Mouse (Mus musculus): ENCODE measurements around the gene Scn8a. TPM values are rescaled to one million over a fixed set of nuclear protein-coding genes. Genes with fewer than 3 reads are reported as not detected.

The Scn8a gene
- polyA plus RNA-seq, 1 experiment: not detected

DNA sequence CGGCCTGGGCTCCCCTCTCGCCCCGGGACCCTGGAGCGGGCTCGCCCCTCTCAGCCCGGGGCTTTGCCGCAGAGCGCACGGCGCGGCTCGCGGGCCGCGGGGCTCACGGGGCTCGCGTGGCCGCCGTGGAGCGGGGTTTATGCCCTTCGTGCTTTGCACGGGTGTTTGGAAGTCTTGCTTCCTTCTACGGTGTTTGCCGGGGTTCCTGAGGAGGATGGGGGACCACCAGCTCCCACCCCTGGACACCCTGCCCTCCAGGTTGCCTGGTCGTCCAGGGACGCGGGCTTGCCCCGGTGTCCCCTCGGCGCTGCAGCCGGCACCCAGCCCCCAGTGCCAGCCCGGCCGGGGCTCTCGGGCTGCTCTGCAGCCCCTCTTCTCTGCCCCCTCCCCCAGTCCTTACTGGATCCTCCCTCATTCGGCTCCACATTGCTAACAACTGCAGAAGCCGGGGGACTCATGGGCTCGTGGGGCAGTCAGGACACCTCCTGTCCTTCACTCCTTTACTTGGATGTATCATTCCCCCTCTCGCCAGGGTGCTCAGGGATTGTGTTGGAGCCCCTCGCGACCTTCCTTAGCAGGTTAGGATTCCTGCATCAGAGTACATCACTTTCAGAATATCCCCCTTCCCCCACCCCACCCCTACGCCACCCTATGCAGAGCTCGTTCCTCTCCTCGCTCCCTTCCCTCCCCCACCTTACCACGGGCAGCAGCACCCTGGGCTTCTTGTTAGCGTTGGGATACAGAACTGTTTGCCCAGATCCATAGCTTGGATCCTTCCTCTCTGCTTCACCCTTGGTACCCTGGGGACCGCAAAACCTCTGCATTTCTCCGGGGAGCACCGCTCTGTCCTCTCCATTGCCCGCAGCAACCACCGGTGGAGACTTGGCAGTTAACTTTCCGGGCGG lies 1.7 kb downstream of the Scn8a start:
- Histone ChIP-seq H3K4me3 (replicated peaks) (no peak overlapping the region), H3K4me1 (peaks cover 9% of the 10 kb centered on the region), H3K9me3 (peaks cover 14% of the 10 kb centered on the region), H3K36me3 (replicated peaks; ENCODE audit: low read length) (no peaks in the 10 kb centered on the region), H3K27me3 (replicated peaks) (peaks cover 82% of the 10 kb centered on the region)
- TF ChIP-seq GATA1 (IDR thresholded peaks at IDR 0.05; ENCODE audit: borderline replicate concordance, low read length) (no peak), FLI1 (IDR thresholded peaks at IDR 0.05; ENCODE audit: low read length) (no peak)

GRCm38 (mm10) chr15:100873155-100873554 lies 3.5 kb downstream of the Scn8a start:
- TF ChIP-seq GATA1 (IDR thresholded peaks at IDR 0.05; ENCODE audit: borderline replicate concordance, low read length): no peak
- no peak for TF ChIP-seq FLI1 (IDR thresholded peaks at IDR 0.05; ENCODE audit: low read length)
- Histone ChIP-seq H3K4me3 (replicated peaks) (no peak overlapping the region), H3K27me3 (replicated peaks) (peaks cover 91% of the 10 kb centered on the region), H3K36me3 (replicated peaks; ENCODE audit: low read length) (no peaks in the 10 kb centered on the region), H3K4me1 (peaks cover 9% of the 10 kb centered on the region), H3K9me3 (peaks cover 8% of the 10 kb centered on the region; the same call in 1 of the 2 replicates)

GRCm38 (mm10) chr15:100879073-100879472 lies 9.4 kb downstream of the Scn8a start:
- no peaks in the 10 kb centered on the region for H3K36me3 ChIP-seq (replicated peaks; ENCODE audit: low read length)
- no peaks in the 10 kb centered on the region for H3K4me1 ChIP-seq
- no peak for TF ChIP-seq GATA1 (IDR thresholded peaks at IDR 0.05; ENCODE audit: borderline replicate concordance, low read length)
- TF ChIP-seq FLI1 (IDR thresholded peaks at IDR 0.05; ENCODE audit: low read length): no peak
- no peak overlapping the region for H3K4me3 ChIP-seq (replicated peaks)
- no peaks in the 10 kb centered on the region for H3K9me3 ChIP-seq
- H3K27me3 ChIP-seq (replicated peaks): peaks cover 69% of the 10 kb centered on the region

DNA sequence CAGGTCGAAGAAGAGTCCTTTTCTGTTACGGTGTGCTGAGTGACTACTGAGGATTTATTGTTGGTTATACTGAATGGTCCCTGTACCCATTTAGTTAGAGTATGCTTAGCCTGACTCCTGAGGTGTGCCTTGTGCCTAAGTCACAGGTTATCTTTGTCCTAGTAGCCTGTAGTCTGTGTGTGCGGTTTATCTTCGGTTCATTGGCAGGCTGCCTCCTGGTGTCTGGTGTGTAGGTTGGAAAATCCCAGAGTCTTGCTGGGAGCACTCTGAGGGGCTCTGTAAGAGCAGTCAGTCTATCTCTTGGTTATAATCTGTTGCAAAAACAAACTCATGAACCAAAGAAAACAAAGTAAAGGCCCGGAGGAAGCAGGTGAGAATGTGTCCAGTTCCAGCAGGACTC lies 11.7 kb downstream of the Scn8a start:
- peaks cover 5% of the 10 kb centered on the region; the same call in 1 of the 2 replicates for H3K9me3 ChIP-seq
- TF ChIP-seq GATA1 (IDR thresholded peaks at IDR 0.05; ENCODE audit: borderline replicate concordance, low read length) (no peak), FLI1 (IDR thresholded peaks at IDR 0.05; ENCODE audit: low read length) (no peak)
- H3K27me3 ChIP-seq (replicated peaks): peaks cover 60% of the 10 kb centered on the region
- H3K4me3 ChIP-seq (replicated peaks): no peak overlapping the region
- no peaks in the 10 kb centered on the region for H3K36me3 ChIP-seq (replicated peaks; ENCODE audit: low read length)
- H3K4me1 ChIP-seq: no peaks in the 10 kb centered on the region

DNA sequence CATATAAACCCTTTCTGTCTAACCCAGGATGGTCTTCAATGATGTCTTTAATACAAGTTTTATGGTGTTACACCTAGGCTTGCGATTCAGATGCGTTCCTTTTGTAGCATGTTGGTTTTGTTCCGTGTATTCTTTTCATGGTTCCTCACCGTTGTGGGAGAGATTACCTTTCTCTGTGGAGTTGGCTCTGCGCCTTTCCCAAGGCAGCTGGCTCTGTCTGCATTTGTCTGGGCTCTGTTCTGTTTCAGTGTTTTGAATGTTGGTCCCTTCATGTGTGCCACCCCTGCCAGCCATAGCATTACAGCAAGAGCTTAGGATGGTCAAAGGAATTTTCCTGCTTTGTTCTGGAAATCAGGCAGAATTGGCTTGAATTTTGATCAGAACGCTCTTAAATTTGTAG lies 14.8 kb downstream of the Scn8a start:
- Histone ChIP-seq H3K4me3 (replicated peaks) (no peak overlapping the region), H3K27me3 (replicated peaks) (peaks cover 45% of the 10 kb centered on the region), H3K4me1 (no peaks in the 10 kb centered on the region), H3K36me3 (replicated peaks; ENCODE audit: low read length) (no peaks in the 10 kb centered on the region), H3K9me3 (peaks cover 11% of the 10 kb centered on the region)
- no peak for TF ChIP-seq FLI1 (IDR thresholded peaks at IDR 0.05; ENCODE audit: low read length)
- no peak for TF ChIP-seq GATA1 (IDR thresholded peaks at IDR 0.05; ENCODE audit: borderline replicate concordance, low read length)

- Histone ChIP-seq H3K4me3 (replicated peaks) (no peak overlapping the region), H3K9me3 (peaks cover 13% of the 10 kb centered on the region), H3K36me3 (replicated peaks; ENCODE audit: low read length) (no peaks in the 10 kb centered on the region), H3K4me1 (peaks cover 5% of the 10 kb centered on the region; the same call in 1 of the 2 replicates), H3K27me3 (replicated peaks) (peaks cover 50% of the 10 kb centered on the region)
- TF ChIP-seq GATA1 (IDR thresholded peaks at IDR 0.05; ENCODE audit: borderline replicate concordance, low read length) (no peak), FLI1 (IDR thresholded peaks at IDR 0.05; ENCODE audit: low read length) (no peak)
These were observed 22.3 kb downstream of the Scn8a start for GRCm38 (mm10) chr15:100891962-100892361.

DNA sequence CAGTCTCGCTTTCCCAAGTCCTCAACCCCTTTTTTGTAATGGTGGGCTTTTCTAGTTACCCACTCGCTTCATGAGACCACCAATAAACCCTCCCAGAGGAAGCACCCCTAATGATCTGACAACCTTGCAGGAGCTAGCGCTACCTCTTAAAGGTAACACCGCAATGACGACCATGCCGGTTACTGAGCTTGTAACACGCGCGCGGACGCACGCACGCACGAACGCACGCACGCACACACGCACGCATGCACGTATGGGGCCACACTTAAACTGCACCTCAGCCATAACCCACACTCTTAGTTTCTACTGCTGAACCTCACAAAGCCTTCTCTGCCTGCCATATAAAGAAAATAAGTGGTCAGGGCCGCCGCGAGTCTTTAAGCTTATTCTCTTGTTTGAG lies 26.8 kb downstream of the Scn8a start:
- Histone ChIP-seq H3K4me3 (replicated peaks) (peak overlapping the region; percentile 50), H3K4me1 (peaks cover 5% of the 10 kb centered on the region; the same call in 1 of the 2 replicates), H3K9me3 (peaks cover 35% of the 10 kb centered on the region), H3K36me3 (replicated peaks; ENCODE audit: low read length) (no peaks in the 10 kb centered on the region), H3K27me3 (replicated peaks) (peaks cover 65% of the 10 kb centered on the region)
- TF ChIP-seq FLI1 (IDR thresholded peaks at IDR 0.05; ENCODE audit: low read length): no peak
- no peak for TF ChIP-seq GATA1 (IDR thresholded peaks at IDR 0.05; ENCODE audit: borderline replicate concordance, low read length)

DNA sequence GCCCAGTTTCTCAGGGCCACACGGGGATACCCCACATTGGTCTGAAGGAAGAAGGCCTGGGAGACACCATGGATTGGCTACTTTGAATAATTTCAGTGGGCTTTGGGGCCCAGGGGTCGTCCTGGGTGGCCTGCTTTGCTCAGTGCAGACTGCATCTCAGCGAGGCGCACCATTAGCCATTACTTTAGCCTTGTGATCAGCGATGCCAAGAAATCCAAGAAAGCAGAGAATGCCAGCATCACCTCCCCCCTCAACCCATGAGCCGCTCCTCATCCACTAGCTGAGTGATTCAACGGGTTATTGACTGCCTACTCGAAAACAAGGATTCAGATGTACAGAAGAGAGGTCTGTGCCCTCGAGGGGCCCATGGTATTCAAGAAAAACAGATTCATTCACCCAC lies 34.2 kb downstream of the Scn8a start:
- peaks cover 30% of the 10 kb centered on the region for H3K9me3 ChIP-seq
- peaks cover 4% of the 10 kb centered on the region; the same call in 1 of the 2 replicates for H3K4me1 ChIP-seq
- no peak overlapping the region for H3K4me3 ChIP-seq (replicated peaks)
- H3K36me3 ChIP-seq (replicated peaks; ENCODE audit: low read length): no peaks in the 10 kb centered on the region
- H3K27me3 ChIP-seq (replicated peaks): peaks cover 78% of the 10 kb centered on the region
- no peak for TF ChIP-seq GATA1 (IDR thresholded peaks at IDR 0.05; ENCODE audit: borderline replicate concordance, low read length)
- no peak for TF ChIP-seq FLI1 (IDR thresholded peaks at IDR 0.05; ENCODE audit: low read length)

DNA sequence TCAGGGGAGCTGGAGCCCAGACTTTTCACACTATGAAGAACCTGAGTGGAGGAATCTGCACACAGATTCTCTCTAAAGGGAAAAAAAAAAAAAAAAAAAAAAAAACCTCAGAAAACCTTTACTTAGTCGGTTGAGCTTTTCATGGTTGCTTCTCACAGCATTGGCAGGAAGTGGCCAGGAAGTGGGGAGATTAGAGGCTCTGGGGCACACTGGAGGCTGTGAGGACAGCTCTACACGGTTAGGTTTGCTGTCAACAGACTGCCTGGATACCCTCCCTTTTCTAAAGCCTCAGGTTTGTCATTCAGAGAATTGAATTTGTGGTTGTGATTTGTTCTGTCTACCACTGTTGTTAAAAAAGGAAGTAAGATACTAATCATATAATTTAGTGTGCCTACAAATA lies 35.3 kb downstream of the Scn8a start:
- Histone ChIP-seq H3K4me3 (replicated peaks) (no peak overlapping the region), H3K9me3 (peaks cover 21% of the 10 kb centered on the region), H3K27me3 (replicated peaks) (peaks cover 80% of the 10 kb centered on the region), H3K36me3 (replicated peaks; ENCODE audit: low read length) (no peaks in the 10 kb centered on the region), H3K4me1 (peaks cover 4% of the 10 kb centered on the region; the same call in 1 of the 2 replicates)
- TF ChIP-seq GATA1 (IDR thresholded peaks at IDR 0.05; ENCODE audit: borderline replicate concordance, low read length) (no peak), FLI1 (IDR thresholded peaks at IDR 0.05; ENCODE audit: low read length) (no peak)

GRCm38 (mm10) chr15:100905751-100906150 lies 36.1 kb downstream of the Scn8a start:
- no peak for TF ChIP-seq GATA1 (IDR thresholded peaks at IDR 0.05; ENCODE audit: borderline replicate concordance, low read length)
- TF ChIP-seq FLI1 (IDR thresholded peaks at IDR 0.05; ENCODE audit: low read length): no peak
- Histone ChIP-seq H3K36me3 (replicated peaks; ENCODE audit: low read length) (no peaks in the 10 kb centered on the region), H3K27me3 (replicated peaks) (peaks cover 80% of the 10 kb centered on the region), H3K4me1 (peaks cover 4% of the 10 kb centered on the region; the same call in 1 of the 2 replicates), H3K4me3 (replicated peaks) (no peak overlapping the region), H3K9me3 (peaks cover 13% of the 10 kb centered on the region)

Measured in megakaryocyte, embryonic 14.5 days (primary cell).